Mouse (Mus musculus) embryonic fibroblast, embryonic 13.5 days (primary cell): ENCODE measurements around the gene Thada. TPM values are rescaled to one million over a fixed set of nuclear protein-coding genes. Genes with fewer than 3 reads are reported as not detected.
"Not testable (repeated sequence)": the region's sequence is repeated elsewhere in the genome, so short reads cannot be mapped to it uniquely, and the experiment has no call there.

ENCODE experiments used
- H3K27ac ChIP-seq: 2 replicates; pipeline ENCODE4 v1.5.1; 2012; ENCODE audit warnings: low read length, control low read depth, inconsistent platforms; ENCODE audit not compliant: insufficient read depth
- H3K4me1 ChIP-seq: 2 replicates; pipeline ENCODE4 v1.6.1; 2011; ENCODE audit warnings: low read length; ENCODE audit not compliant: control insufficient read depth, insufficient read depth
- H3K4me3 ChIP-seq: 2 replicates; pipeline ENCODE4 v1.5.1; 2011; ENCODE audit warnings: mild to moderate bottlenecking, control low read depth, low read length; ENCODE audit not compliant: insufficient read depth
- CTCF ChIP-seq: IDR thresholded peaks from 2 replicates; pipeline ENCODE4 v1.5.1; 2011; ENCODE audit warnings: mild to moderate bottlenecking, control low read depth, low read length, moderate library complexity, borderline replicate concordance; ENCODE audit not compliant: insufficient read depth
- POLR2A ChIP-seq: IDR thresholded peaks from 2 replicates; pipeline ENCODE4 v1.6.1; 2011; ENCODE audit warnings: low read depth, mild to moderate bottlenecking, control low read depth, low read length, moderate library complexity
- polyA plus RNA-seq: library from polyadenylated mRNA; stranded (reverse); fragments of >200 nt; gene quantifications from 2 replicates; pipeline ENCODE4 v1.2.4, GENCODE M21; 2011; ENCODE audit warnings: low read depth; ENCODE audit not compliant: missing spikeins, insufficient read length

The Thada gene
- polyA plus RNA-seq, 1 experiment: 20.3 TPM

GRCm38 (mm10) chr17:84320576-84320975 lies 145.4 kb downstream of the Thada start:
- Histone ChIP-seq H3K27ac (peak overlapping the region; percentile 45; the same call in 1 of the 2 replicates), H3K4me1 (0 out of 2 replicates have a peak, but pooled peaks cover 5% of the 10 kb centered on the region), H3K4me3 (no peak overlapping the region)
- TF ChIP-seq POLR2A (no peak), CTCF (no peak)

GRCm38 (mm10) chr17:84314341-84314740 lies 151.7 kb downstream of the Thada start:
- Histone ChIP-seq H3K4me1 (no peaks in the 10 kb centered on the region), H3K4me3 (no peak overlapping the region), H3K27ac (no peak overlapping the region)
- TF ChIP-seq POLR2A (no peak), CTCF (no peak)

GRCm38 (mm10) chr17:84313494-84313893 lies 152.5 kb downstream of the Thada start:
- H3K27ac ChIP-seq: no peak overlapping the region
- no peaks in the 10 kb centered on the region for H3K4me1 ChIP-seq
- TF ChIP-seq POLR2A (no peak), CTCF (no peak)
- no peak overlapping the region for H3K4me3 ChIP-seq

GRCm38 (mm10) chr17:84306151-84306550 lies 159.9 kb downstream of the Thada start:
- no peak for TF ChIP-seq CTCF
- TF ChIP-seq POLR2A: no peak
- Histone ChIP-seq H3K4me1 (no peaks in the 10 kb centered on the region), H3K4me3 (no peak overlapping the region), H3K27ac (no peak overlapping the region)

- Histone ChIP-seq H3K4me3 (no peak overlapping the region), H3K27ac (no peak overlapping the region), H3K4me1 (no peaks in the 10 kb centered on the region)
- TF ChIP-seq CTCF: no peak
- no peak for TF ChIP-seq POLR2A
Measured at GRCm38 (mm10) chr17:84305074-84305473, 160.9 kb downstream of the Thada start.

- Histone ChIP-seq H3K4me1 (no peaks in the 10 kb centered on the region), H3K27ac (no peak overlapping the region), H3K4me3 (no peak overlapping the region)
- TF ChIP-seq POLR2A (no peak), CTCF (no peak)
Measured at GRCm38 (mm10) chr17:84304141-84304540, 161.9 kb downstream of the Thada start.

- TF ChIP-seq POLR2A (no peak), CTCF (no peak)
- H3K4me1 ChIP-seq: no peaks in the 10 kb centered on the region
- H3K27ac ChIP-seq: no peak overlapping the region
- no peak overlapping the region for H3K4me3 ChIP-seq
Measured at GRCm38 (mm10) chr17:84297976-84298375, 168.0 kb downstream of the Thada start.

- H3K4me3 ChIP-seq: no peak overlapping the region
Measured at GRCm38 (mm10) chr17:84293221-84293620, 172.8 kb downstream of the Thada start.

GRCm38 (mm10) chr17:84291228-84291627 lies 174.8 kb downstream of the Thada start:
- not testable (repeated sequence) for H3K4me1 ChIP-seq, H3K27ac ChIP-seq, H3K4me3 ChIP-seq

More at GRCm38 (mm10) chr17:84293221-84293620, 172.8 kb downstream of the Thada start:
- H3K27ac ChIP-seq: no peak overlapping the region
- no peaks in the 10 kb centered on the region for H3K4me1 ChIP-seq
- TF ChIP-seq POLR2A: no peak
- TF ChIP-seq CTCF: no peak

- no peaks in the 10 kb centered on the region for H3K4me1 ChIP-seq
- TF ChIP-seq CTCF (no peak), POLR2A (no peak)
- no peak overlapping the region for H3K4me3 ChIP-seq
- H3K27ac ChIP-seq: no peak overlapping the region
Measured at GRCm38 (mm10) chr17:84287675-84288420, 178.2 kb downstream of the Thada start.
